Mouse (Mus musculus) spleen, postnatal 14 days (tissue): ENCODE results near the gene Zfhx3.

ENCODE experiments used
- DNase-seq, 2 experiments: peaks; one replicate each; pipeline ENCODE4 v3.0.0; 2021 to 2022; ENCODE audit warnings: low spot score in 2 of 2

Gene Zfhx3

DNA sequence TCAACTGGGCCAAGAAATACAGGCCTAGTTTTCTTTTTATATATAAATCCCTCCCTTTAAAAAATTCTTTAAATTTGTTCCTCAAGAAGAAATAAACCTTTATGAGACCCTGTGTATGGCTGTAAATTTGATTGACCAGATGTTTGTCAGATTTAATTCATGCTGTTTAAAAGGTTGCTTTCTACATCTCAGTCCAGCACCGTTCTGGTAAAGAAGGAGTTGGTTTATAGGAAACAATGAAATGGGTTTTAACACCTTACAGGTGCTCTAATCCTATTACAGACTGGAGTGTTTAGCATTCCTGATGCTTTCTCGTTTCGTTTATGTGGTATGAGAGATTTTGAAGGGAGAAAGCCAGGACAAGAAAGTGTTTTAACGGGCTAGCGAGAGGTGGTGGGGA, 147.2 kb downstream of the Zfhx3 start:
- DNase-seq = no peak

DNA sequence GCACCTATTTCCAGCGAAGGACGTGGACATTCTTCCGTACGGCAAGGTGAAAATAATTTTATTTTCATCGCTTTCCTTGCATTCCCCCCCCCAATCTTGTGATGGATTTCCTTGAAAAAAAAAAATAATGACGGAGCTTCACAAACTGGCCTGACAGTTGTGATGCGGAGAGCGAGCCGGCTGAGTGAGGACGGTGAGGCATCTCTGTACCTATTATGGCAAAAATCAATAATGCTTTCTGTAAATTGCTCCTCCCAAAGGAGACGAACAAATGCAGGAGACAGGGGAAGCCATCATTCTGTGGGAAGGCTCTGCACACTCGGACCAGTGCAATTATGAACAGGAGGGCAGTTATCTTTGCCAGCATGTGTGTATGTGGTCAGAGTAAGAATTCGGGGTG, 156.2 kb downstream of the Zfhx3 start:
- DNase-seq = no peak

DNA sequence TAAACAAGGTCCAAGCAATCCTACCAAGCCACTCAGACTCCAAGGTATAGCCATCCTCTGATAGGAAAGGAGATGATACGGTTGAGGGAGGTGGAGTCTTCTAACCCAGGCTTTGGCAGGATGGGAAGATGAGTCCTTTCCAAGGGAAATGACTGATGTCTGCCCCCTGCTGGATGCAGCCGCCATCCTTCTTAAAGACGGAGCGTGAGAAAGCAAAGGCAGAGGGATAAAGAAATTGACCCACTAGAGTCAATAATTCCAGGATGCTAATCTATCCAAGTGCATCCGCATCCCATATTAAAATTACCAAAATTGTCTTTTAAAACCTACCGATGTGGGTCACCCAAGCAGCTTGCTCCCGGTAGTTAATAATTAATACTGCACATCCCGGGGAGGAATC, 158.7 kb downstream of the Zfhx3 start:
- DNase-seq = no peak

DNA sequence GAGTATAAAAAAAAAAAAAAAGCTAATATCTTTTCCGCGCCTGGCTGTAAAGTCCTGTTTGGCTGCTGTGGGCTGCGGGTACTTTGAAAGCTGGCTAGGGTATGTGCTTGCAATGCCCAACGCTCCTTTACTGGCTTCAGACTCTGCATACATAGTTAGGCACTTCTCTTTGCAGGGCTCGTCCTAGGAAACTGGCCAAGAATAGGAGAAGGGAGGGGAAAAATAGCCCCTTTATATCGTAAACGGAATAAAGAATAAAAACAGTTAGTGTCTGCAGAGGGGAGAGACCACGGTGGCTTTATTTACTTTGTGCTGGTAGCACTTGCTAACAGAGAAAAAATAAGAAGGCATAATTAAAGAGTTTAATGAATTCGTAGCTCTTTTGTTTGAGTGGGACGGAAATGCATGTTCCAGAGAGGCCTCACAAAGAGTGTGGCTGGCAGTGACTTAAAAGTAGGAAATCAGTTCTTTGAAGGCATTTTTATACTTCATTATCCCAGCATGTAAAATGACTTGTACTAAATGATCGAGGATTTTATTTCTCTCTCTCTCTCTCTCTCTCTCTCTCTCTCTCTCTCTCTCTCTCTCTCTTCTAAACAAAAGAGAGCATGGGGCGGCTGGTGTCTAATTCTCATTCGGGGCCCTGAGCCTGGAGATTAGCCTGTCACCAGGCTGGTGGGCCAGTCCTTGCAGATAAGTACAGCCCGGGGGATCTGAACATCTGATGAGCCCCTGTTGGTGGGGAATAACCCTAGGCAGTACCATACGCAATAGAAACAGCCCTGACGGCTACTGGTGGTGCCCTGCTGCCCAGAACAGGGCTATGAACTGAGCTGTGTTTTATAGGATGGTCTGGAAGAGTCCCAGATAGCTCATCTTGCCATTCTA, 159.8 kb downstream of the Zfhx3 start:
- DNase-seq = no peak

DNA sequence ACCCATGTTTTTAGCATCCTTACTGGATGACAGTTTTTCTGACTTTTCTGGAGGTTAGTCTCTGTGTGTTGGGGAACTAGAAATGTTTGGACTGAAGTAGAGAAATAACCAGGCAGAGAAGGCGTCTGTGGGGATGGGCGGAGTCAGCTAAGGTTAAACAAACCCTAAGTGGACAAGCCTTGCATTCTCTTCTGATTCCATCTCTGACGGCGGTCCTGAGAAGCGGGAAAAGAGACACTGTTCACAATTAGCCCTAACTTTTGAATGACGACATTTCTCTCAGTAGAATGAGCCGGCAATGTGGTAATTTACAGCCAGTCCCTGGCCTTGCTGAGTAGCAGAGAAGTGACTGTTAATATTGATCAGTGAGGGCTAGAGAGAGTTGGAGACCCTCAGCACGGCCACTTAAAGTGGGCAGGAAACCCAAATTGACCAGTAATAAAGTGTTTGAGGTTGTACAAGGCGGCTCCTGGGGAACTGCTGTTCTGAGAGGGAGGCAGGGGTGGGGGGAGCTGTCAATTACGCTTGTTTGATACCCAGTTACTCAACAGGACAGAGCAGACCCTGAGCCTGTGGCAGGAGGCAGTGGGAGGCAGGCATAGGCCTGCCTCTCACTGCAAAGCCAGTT, 162.1 kb downstream of the Zfhx3 start:
- DNase-seq = no peak

DNA sequence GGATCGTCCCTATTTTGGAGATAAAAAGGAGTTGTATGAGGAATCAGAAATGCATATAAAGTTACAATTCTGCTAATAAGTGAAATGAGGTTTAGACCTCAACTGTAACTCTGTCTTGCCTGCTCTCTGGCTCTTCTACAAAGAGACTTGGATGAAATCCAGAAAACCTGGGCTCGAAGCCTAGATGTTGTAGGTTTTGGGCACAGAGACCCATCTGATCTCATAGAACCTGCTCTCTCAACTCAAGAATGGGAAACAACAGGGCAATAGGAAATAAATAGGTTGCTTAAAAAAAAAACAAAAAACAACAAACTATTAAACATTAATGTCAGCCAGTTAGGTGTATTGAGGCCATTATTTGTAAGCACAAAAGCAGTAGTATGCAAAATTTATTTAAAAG, 182.6 kb downstream of the Zfhx3 start:
- DNase-seq = no peak

DNA sequence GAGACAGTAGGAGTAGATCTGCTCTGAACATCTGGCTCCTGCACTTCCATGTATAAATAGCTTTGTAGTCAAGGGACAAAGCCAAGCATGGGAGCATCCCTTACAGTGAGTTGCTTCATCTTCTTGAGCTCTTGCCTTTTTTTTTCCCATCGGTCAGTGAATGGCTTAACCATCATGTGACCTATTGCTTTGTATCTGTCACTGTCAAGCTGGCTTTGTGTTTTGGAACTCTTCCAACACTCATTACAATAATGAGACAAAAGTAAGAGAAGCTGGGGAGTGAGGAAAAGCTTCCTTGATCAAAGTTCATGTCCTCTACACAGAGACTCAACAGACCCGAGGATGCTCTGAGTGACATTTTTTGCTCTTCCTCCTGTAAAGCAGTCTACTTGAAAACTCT, 183.0 kb downstream of the Zfhx3 start:
- no peak for DNase-seq

DNA sequence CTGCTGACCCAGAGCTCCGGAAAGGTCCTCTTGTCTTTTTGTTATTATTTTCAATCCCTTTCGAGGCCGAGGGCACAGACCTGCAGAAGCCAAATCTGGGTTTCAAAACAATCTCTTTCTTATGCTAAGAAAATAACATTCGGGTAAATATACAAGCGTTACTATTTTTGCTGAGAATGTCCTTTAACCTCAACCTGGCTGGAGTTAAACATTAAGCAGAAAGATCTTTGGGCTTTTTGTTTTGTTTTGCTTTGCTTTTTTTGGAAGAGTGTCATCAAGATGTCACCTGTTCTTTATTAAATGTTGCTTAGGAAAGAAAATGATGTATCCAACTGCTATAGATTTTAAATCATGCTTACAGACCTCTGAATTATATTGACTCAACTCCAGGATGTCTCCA, 204.1 kb downstream of the Zfhx3 start:
- DNase-seq = no peak

DNA sequence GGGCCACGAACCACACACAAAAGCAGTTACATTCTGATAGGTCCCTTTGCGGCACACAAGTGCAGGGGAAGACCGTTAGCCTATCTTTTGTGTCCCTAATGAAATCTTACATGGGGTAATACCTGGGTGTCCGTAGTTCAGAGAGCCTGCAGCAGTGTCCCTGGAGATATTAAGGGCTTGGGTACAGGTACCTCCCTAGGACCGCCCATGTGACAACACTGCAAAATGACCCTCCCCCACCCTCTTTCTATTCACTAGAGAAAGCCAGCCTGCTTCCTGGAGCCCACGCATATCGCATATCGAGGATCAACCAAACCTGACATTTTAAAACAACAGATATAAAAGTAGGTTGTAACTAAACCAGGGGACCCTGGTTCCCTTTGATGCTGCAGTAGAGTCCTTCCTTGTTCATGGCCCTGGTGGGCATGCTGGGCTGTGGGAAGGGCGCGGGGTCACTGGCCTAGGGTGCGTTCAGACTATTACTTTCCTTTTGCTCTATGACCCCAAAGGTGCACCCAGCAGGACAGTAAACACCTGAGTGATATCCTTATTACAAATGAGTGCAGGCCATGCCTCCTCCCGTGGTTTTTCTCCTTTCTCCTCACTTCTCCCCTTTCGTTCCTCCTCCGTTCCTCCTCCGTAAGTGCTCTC, 206.3 kb downstream of the Zfhx3 start:
- no peak for DNase-seq

DNA sequence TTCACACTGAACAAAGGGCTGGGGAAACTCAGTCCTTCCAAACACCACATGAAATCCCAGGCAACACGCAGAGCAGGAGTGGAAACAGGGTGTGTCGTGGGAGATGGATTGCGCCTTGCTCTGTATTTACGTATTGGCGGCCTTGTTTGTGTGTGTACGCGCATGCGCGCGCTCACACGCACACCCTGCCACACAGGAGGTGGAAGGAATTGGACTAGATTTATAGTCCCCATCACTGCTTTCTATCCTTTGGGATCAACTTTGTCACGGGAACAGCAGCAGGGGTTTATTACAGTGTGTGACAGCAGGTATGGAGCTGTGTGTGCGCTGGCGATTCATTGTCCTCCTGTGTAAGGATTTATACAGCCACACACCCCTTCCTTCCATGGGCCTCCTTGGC, 228.4 kb downstream of the Zfhx3 start:
- no peak for DNase-seq

DNA sequence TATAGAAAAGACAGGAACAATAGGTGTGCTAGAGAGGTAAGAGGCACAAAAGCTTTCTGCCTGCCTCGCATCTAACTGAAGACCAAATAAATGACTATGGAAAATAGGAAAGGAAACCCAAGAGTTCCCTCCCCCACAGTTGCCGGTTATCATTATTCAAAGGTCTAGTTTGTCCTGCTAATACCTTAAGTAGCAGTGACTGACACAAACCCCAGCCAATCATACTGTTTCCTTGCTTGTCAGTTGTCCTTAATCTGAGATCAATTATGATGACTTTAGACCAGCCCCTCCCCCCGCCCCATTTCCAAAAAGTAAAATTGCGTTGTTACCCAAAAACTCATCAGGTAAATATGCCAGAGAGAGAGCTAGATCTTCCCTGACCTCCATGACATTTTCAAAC, 240.9 kb downstream of the Zfhx3 start:
- DNase-seq = no peak

DNA sequence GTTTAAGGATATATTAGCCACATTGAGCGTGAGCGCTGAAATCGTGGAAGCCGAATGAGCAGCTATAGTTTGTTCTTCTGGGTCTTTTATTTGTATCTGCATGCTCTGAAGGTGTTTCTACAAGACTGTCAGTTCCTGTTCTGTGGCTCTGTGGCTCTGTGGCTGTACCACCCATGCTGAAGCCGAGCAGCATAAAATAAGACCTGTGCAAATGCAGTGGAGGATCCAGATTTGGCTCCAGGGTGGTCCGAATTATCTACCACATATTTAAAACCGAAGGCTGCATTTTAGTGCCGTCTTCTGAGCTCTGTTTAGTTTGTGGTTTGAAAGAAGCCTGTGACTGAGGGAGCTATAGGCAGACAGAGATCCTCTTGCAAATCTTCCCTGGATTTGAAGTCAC, 241.5 kb downstream of the Zfhx3 start:
- no peak for DNase-seq

DNA sequence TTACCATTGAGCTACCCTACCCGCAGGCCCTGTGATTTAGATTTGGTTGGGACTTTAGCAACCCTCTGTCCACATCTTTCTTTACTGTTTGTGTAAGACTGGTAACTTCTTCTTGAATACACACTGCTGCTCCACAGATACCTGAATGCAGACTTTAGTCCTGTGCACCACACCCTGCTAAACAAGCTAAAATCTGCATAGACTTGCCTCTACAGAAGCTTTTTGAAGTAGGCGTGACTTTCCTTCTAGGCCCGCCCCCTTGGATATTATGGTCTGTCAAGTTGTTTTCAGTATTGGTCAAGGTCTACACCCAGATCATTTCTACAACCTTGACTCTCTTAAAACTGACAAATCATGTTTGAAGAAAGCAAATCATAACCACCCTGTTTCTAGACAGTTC, 243.8 kb downstream of the Zfhx3 start:
- DNase-seq = no peak

DNA sequence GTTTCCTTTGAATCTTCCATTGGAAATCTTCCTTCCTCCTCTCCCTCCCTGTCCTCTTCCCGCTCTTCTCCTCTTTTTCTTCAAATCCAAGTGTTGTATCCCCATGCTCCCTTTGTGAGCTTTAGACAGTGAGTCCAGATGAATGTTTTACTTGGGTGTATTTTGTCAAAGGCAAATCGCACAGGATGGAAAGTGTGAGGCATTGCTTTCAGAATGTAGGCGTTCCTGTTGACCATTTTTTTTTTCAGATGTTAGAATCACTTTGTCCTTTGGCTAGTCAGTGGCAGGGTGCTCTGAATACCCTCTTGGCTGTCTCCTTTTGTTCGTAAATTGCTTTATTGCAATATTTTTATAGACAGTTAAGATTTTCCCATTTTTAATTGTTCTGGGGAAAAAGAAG, 245.6 kb downstream of the Zfhx3 start:
- DNase-seq = no peak

DNA sequence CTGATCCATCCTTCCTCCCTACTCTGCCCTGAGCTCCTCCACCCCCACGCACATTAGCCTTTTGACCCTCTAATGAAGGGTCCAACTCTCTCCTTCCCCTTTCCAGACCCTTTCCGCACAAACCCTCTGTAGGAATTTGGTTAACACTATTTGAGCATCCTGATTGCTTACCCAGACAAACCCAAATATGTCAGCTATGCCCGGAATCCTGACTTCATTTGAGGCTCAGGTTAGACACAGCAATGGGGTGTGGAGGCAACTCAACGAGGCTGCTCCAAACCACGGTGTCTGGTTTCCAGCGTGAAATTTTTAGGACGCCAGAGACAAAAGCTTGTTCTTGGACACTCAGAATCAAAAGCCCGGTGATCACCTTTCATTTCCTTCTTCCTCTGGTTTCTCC, 252.1 kb downstream of the Zfhx3 start:
- DNase-seq = no peak

DNA sequence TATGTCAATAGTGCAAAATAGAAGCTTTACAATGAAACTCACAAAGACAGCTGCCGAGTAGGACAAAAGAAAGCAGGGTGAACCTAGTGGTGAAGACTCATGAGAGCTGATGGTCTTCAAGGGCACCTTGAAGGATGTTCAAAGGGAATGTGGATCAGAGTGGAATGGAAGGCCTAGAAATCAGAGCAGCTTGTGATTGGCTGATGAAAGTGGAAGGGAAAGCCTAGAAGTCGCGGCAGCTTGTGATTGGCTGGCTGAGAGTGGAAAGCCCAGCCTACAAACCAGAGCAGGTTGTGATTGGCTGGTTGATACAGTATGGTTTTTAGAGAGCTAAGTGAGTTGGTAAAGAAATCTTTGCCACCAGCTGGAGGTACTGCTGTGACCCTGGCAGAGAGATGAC, 272.6 kb downstream of the Zfhx3 start:
- no peak for DNase-seq

DNA sequence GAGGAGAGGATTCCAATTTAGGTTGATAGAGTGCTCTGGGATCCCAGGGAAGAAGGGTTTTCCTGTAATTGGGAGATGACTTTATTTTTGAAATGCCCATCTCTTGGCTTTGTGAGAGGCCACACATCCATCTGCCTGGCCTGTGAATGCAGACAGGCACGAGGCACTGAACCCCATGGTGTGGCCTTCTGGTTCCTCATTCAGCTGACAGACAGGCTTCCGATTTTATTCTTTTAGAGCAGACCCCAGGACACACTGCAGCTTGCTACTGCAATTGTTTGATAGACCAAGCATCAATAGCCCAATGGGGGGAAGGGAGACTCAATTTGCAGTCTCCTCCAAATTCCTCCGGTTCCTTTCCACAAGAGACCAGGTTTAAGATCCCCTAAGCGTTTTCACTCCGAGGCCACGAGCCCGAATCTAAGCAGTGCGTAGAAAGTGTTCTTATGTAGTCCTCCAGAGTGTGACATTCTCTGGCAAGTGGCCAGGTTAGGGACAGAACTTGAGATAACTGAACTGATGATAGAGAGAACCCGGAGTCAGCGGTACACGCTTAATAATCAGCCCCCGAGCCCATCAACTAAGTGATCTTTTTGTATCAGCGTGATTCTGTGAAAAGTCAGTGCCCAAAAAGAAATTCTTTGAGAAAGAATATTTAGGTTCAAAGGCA, 275.9 kb downstream of the Zfhx3 start:
- no peak for DNase-seq

DNA sequence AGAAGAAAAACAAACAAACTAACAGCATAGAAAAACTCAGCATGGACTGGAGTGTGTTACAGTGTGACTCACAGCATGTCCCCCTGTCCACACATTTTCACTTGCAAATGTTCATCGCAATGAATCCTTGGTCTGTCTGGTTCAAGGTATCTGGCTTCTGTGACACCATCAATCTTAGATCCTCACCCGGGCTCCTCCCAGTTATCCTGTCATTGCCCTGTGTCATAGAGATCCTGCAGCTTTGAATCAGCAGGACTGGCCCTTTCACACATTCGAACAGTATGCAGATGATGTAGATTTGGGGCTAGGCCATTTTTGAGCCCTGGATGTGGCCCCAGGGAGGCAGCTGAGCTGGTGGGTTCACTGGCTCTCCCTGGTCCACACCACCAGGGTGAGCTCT, 278.1 kb downstream of the Zfhx3 start:
- no peak for DNase-seq

DNA sequence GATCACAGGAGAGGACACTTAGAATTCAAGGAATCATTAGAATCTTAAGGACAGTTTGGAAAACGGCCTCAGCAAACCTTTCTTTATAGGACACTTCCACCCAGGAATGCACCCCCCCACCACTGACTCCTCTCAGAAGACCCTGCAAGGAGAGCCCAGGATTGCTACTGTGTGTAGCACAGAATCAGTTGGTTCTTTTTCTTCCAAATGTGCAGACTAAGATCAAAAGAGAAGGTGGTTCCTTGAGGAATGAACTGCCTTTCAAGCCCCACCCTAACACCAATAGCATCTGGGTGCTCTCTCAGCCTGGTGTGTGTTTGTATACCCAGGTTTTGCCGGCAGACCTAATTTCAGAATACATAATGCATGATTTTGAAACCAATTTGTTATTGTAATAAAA, 279.6 kb downstream of the Zfhx3 start:
- no peak for DNase-seq

DNA sequence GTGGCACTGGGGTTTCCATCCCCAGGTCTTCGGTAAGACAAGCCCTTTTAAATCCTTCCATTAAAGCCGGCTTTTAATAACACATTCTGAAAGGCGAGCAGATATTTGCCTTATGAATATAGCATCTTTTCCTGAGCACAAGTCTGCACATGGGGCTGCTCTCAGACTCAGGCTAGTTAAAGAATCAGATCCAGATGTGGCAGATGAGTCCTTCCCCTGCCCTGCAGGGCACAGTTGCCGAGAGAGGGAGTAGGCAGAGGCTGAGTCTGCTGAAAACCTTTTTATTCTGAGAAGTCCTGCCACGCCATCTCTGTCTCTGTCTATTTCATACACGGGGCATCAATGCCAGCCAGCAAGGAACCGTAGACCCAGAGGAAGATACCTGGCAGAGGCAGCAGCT, 289.9 kb downstream of the Zfhx3 start:
- DNase-seq = no peak

DNA sequence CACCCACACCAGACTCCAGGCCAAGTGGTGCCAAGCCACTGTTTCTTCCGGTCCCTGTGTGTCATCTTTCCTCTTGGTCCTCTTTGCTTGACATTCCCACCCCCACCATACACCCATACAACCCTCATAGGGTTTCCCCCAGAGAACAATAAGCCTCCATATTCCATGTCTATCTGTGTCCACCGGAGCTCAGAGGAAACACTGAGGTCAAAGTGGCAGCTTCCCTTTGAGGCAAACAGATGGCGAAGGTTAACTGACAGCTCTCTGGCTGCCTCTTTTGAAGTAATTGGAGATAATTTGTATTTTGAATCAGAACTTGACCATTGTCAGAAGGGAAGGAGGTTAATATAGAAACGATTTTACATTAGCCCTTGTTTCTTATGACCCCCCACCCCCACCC, 292.0 kb downstream of the Zfhx3 start:
- no peak for DNase-seq

DNA sequence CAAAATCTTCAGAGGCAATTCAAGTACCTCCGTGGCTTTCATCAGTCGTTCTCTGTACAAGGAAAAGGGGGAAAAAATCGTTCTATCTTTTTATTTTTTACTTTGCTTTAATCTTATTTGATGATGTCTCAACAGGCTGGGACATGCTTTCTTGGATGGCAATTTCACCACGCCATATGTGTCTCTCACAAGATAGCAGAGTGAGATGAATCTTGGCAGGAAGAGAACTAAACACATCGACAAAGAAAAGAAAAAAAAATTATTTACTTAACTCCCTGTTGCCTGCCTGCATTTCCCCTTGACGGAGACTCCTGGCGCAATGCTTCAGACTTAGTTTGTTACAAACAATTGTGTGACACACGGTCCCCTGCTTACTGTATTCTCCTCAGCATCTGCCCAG, 294.3 kb downstream of the Zfhx3 start:
- no peak for DNase-seq

DNA sequence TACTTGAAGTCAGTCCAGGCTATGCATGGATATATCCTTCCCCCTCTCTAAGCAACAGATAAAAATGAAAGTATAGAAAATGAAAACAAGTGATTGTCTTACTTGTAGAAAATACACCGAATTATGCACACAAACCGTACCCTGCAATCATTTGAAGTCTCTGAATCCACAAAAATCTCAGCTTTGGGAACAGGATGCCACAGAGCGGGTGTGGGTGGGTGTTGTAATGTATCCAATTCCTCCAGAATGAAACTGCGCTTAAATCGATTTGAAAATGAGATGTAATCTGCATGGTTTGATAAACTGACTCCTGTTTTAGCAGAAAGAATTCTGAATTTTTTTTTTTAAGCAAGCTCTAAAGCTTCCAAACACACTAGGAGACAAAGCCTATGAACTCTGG, 297.1 kb downstream of the Zfhx3 start:
- DNase-seq = no peak
